Mouse (Mus musculus) kidney, postnatal 0 days (tissue): ENCODE data around the gene Spp1. TPM values are rescaled to one million over a fixed set of nuclear protein-coding genes. Genes with fewer than 3 reads are reported as not detected.

Experiments used
- ATAC-seq: fragments of 200-750 bp; cut with Nextera tagmentation; replicated peaks from 2 replicates; pipeline ENCODE4 v1.8.0; 2017; ENCODE audit warnings: low read depth, moderate number of reproducible peaks, moderate TSS enrichment, moderate library complexity; ENCODE audit not compliant: low FRiP score
- DNase-seq: peaks from one replicate; pipeline ENCODE4 v3.0.0-alpha.2; 2016; ENCODE audit warnings: low spot score
- H3K27ac ChIP-seq: fragments of 300-500 bp; sonication (generic); 2 replicates; pipeline ENCODE4 v1.5.1; 2014; ENCODE audit warnings: mild to moderate bottlenecking
- H3K27me3 ChIP-seq: fragments of 300-500 bp; sonication (generic); 2 replicates; pipeline ENCODE4 v1.6.1; 2014; ENCODE audit warnings: low read length, mixed read lengths; ENCODE audit not compliant: insufficient read depth
- H3K36me3 ChIP-seq: fragments of 300-500 bp; sonication (generic); 2 replicates; pipeline ENCODE4 v1.6.1; 2014; ENCODE audit warnings: low read length, mixed read lengths; ENCODE audit not compliant: insufficient read depth
- H3K4me1 ChIP-seq: fragments of 300-500 bp; sonication (generic); replicated peaks from 2 replicates; pipeline ENCODE4 v1.6.1; 2014; ENCODE audit warnings: antibody characterized with exemption, low read length, mixed read lengths; ENCODE audit not compliant: insufficient read depth
- H3K4me2 ChIP-seq: fragments of 300-500 bp; sonication (generic); 2 replicates; pipeline ENCODE4 v1.6.1; 2014; ENCODE audit warnings: mild to moderate bottlenecking, low read length, moderate library complexity, mixed read lengths
- H3K4me3 ChIP-seq: fragments of 300-500 bp; sonication (generic); replicated peaks from 2 replicates; pipeline ENCODE4 v1.5.1; 2014; ENCODE audit warnings: low read depth, low read length
- H3K9ac ChIP-seq: fragments of 300-500 bp; sonication (generic); 2 replicates; pipeline ENCODE4 v1.6.1; 2014; ENCODE audit warnings: low read depth, low read length
- H3K9me3 ChIP-seq: fragments of 300-500 bp; sonication (generic); replicated peaks from 2 replicates; pipeline ENCODE4 v1.6.1; 2016; ENCODE audit warnings: low read length, inconsistent platforms, mixed read lengths
- CTCF ChIP-seq: IDR thresholded peaks from 2 replicates; pipeline ENCODE4 v1.5.1; 2016; ENCODE audit warnings: antibody characterized with exemption, low read depth, mild to moderate bottlenecking, moderate library complexity
- WGBS: fragments of 180-500 bp; shearing (Covaris S2); extraction: QIAGEN DNeasy Blood & Tissue Kit; methylation state at CpG from one replicate; pipeline ENCODE4 v1.1.7; 2014; 5-methylcytosine and 5-hydroxymethylcytosine counted together
- polyA plus RNA-seq: library from polyadenylated mRNA; unstranded; fragments of >200 nt; fragmentation: Nextera tagmentation; extraction: Ambion mirVana; gene quantifications from 2 replicates; pipeline ENCODE4 v1.2.1, GENCODE M21; 2015

Spp1 gene
- polyA plus RNA-seq, 1 experiment from 2014 or later, result 1,587 TPM

DNA sequence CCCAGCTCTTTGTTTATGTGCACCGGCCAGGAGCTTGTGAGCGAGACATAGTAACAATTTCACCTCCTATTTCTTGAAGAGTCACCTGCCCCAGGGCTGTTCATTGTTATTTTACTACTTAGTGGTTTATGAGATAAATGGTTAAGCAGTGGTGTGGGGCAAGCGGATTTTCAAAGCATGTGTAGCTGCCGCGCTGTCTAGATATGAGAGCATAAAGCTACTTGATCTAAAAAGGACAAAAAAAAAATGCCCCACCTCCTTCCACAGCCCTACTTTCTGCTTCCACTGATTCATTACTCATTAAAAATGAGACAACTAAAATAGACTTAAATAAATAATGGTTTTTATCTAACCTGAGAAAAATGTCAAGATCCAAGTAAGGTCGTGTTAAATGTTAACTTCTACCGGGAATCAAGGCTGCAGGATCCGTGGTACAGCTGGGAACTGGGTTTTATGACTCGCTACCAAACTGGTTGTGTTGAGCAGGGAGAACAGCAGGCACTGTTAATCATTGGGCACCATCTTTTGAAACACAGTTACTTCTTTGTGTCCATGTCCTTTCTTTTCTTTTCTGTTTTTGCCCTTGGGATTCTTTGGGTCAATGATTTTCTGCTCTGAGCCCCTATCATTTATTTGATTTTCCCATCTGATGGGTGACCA lies 35.5 kb upstream of the Spp1 start:
- Histone ChIP-seq H3K36me3 (no peaks in the 10 kb centered on the region), H3K27me3 (no peaks in the 10 kb centered on the region), H3K4me1 (no peaks in the 10 kb centered on the region), H3K4me2 (peak overlapping the region; percentile 23), H3K9ac (no peak overlapping the region), H3K4me3 (no peak overlapping the region), H3K27ac (peak overlapping the region; percentile 55; the same call in 1 of the 2 replicates), H3K9me3 (no peaks in the 10 kb centered on the region)
- no peak for TF ChIP-seq CTCF
- 27% methylated on average over 9 of the region's 9 CpGs for WGBS
- ATAC-seq (no peak), DNase-seq (peak; percentile 50)

DNA sequence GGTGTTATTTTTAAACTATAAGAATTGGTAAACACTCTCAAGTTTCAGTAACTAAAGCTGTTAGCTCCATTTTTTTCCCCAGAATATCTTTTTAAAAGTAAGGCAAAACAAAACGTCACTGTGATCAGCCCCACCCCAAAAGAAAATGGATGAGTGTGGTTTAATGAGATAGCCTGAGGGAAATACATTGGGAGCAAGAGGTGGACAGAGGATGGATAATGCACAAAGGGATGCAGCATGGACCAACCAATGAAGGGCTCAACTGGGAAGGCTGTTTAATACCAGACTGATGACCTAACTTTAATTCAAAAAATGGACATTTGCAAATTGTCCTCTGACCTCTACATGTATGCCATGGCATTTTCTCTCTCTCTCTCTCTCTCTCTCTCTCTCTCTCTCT lies 34.9 kb upstream of the Spp1 start:
- Histone ChIP-seq H3K9me3 (no peaks in the 10 kb centered on the region), H3K4me3 (no peak overlapping the region), H3K9ac (no peak overlapping the region), H3K27me3 (no peaks in the 10 kb centered on the region), H3K36me3 (no peaks in the 10 kb centered on the region), H3K27ac (peak overlapping the region; percentile 26; the same call in 1 of the 2 replicates), H3K4me2 (no peak overlapping the region), H3K4me1 (no peaks in the 10 kb centered on the region)
- TF ChIP-seq CTCF, result no peak
- no peak for ATAC-seq
- 22% methylated on average over 1 of the region's 1 CpGs for WGBS
- no peak for DNase-seq

DNA sequence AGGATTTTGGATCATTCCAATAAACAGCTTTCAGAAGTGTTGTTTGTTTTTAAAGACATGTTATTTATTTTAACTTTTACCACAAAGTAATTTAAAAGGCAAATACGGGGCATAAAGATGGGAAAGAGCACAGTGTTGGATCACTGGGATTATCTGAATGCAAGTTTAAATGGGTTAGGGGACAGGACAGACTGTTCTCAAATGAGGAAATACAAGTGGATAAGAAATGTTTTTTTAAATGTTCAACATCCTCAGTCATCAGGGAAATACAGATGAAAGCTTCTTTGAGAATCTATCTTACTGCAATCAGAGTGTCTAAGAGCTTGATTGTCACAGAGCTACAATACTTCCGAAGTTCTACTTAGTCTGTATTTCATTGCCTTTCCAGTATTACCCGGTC lies 32.3 kb upstream of the Spp1 start:
- Histone ChIP-seq H3K4me2 (no peak overlapping the region), H3K27me3 (no peaks in the 10 kb centered on the region), H3K9ac (no peak overlapping the region), H3K4me3 (no peak overlapping the region), H3K9me3 (no peaks in the 10 kb centered on the region), H3K27ac (no peak overlapping the region), H3K4me1 (no peaks in the 10 kb centered on the region), H3K36me3 (no peaks in the 10 kb centered on the region)
- ATAC-seq (no peak), DNase-seq (no peak)
- no peak for TF ChIP-seq CTCF
- 63% methylated on average over 3 of the region's 3 CpGs for WGBS

DNA sequence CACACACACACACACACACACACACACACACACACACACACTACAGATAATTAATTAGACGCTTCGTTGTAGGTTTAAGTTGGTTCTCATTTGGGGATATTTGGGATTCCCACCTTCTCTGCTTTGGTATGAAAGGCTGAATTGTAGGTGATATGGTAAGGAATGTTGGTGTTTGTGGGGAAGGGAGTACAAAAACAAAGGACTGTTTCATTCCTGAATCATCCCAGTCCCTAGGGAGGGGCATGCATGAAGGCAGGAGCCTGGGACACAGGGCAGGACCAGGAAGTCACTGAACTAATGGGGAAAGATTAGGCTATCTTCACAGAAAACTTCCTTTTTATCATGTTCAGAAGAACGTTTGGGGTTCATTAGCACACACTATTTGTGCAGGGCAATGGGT lies 31.6 kb upstream of the Spp1 start:
- no peak for TF ChIP-seq CTCF
- H3K4me2 ChIP-seq, result no peak overlapping the region
- no peak overlapping the region for H3K9ac ChIP-seq
- ATAC-seq (no peak), DNase-seq (no peak)
- 76% methylated on average over 3 of the region's 3 CpGs for whole genome bisulfite sequencing
- no peaks in the 10 kb centered on the region for H3K9me3 ChIP-seq
- H3K27me3 ChIP-seq, result no peaks in the 10 kb centered on the region
- no peaks in the 10 kb centered on the region for H3K36me3 ChIP-seq
- H3K4me3 ChIP-seq, result no peak overlapping the region
- no peak overlapping the region for H3K27ac ChIP-seq
- H3K4me1 ChIP-seq, result no peaks in the 10 kb centered on the region

DNA sequence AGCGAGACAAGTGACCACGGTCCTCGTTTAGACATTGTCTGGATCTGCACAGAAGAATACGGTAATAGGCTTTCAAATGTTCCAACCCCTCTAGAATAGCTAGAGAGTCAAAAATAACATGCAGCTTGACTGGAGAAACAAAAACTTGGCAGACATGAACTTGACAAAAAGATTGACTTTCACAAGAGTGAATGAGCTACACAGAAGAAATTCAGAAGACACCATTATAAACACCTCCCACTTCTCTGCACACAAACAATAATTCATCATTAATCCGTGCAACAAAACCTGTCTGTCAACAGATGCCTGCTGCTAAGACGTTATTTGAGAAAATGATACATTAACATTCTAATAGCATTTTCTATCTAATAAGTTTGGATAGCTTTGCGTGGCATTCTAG lies 30.4 kb upstream of the Spp1 start:
- WGBS, result 78% methylated on average over 7 of the region's 7 CpGs
- Histone ChIP-seq H3K4me3 (no peak overlapping the region), H3K27me3 (no peaks in the 10 kb centered on the region), H3K9me3 (no peaks in the 10 kb centered on the region), H3K4me2 (no peak overlapping the region), H3K27ac (no peak overlapping the region), H3K4me1 (no peaks in the 10 kb centered on the region), H3K36me3 (no peaks in the 10 kb centered on the region), H3K9ac (no peak overlapping the region)
- no peak for TF ChIP-seq CTCF
- ATAC-seq (no peak), DNase-seq (no peak)

DNA sequence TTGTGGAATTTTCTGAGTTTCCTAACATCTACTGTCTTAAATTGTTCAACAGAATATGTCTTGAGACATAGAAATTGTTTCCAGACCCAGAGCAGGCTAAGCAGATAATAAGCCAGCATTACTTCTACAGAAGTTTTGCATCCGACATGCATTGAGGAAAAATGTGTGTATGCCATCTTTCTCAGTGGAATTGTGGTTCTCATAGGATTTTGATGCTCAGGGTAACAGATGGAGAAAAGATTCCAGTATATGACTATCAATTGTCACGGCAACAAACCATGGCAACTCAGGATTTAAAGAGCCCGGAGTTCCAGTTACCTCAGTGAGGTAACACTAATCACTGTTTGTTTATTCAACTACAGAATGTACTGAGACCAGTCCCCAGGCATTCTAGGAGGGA lies 29.9 kb upstream of the Spp1 start:
- no peak for ATAC-seq
- H3K9ac ChIP-seq, result no peak overlapping the region
- no peaks in the 10 kb centered on the region for H3K36me3 ChIP-seq
- 82% methylated on average over 3 of the region's 3 CpGs for WGBS
- no peak overlapping the region for H3K4me2 ChIP-seq
- H3K4me3 ChIP-seq, result no peak overlapping the region
- TF ChIP-seq CTCF, result no peak
- no peaks in the 10 kb centered on the region for H3K27me3 ChIP-seq
- no peak overlapping the region for H3K27ac ChIP-seq
- no peak for DNase-seq
- H3K9me3 ChIP-seq, result no peaks in the 10 kb centered on the region
- no peaks in the 10 kb centered on the region for H3K4me1 ChIP-seq

DNA sequence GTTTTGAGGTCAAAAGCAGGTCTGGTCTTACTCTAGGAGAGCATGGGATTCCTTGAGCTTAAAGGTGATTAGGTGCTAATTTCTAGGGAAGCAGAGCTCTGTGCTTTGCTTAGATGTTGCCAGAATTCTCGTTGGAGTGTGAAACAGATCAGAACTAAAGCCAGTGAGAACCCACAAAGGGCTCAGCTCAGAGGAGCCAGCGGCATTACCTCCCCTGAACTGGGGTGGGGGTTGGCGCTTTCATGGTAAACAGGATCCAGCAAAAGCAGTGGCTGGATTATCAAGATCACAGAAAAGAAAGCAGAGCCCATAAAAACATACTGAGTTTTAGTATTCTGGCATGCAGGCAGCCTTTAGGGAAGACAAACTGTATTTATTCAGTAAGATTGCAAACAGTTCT lies 28.2 kb upstream of the Spp1 start:
- Histone ChIP-seq H3K4me1 (no peaks in the 10 kb centered on the region), H3K27ac (peak overlapping the region; percentile 27; the same call in 1 of the 2 replicates), H3K9ac (no peak overlapping the region), H3K4me3 (no peak overlapping the region), H3K27me3 (no peaks in the 10 kb centered on the region), H3K36me3 (no peaks in the 10 kb centered on the region), H3K4me2 (no peak overlapping the region), H3K9me3 (no peaks in the 10 kb centered on the region)
- DNase-seq (no peak), ATAC-seq (no peak)
- WGBS, result 27% methylated on average over 3 of the region's 3 CpGs
- TF ChIP-seq CTCF, result no peak
